8 mouse cellular contexts compared by ENCODE assay signal in the genomic region with DNA sequence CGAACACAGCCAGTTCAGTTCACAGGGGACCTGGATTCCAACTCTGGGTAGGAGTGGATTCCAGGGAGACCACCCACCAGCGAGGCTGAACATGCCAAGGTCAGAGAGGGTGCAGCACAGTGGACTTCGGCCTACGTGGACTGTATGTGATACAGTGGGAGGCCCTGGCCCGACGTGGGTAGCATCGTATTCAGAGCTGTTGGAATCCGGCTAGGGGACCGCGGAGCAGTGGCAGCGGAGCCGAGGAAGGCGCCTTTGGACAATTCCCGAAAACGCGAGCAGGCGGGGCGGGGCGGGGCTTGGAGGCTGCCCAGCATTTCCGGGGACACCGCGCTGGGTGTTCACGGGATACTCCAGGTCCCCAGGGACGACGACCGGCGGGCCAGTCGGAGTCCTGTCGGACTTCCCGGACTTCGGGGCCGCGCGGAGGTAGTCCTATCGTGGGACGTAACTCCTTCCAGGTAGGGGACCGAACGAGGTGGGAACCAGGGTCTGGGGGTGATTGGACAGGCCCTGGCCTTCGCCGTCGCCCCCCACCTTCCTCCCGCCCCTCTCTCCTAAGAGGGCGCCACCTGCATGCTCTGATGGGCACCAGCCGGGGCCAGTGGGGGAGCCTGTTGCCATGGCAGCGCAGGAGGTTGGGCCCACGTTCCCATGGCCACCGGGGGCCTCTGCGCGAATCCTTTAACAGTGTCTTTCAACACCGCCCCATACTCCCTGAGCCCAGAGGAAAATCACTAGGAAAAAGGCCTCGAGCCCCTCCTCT. TPM values are rescaled to one million over a fixed set of nuclear protein-coding genes. Genes with fewer than 3 reads are reported as not detected.
DNase-seq lines count a peak whose midpoint lies in the region; ATAC-seq and TF ChIP-seq lines count a peak whose summit lies in the region.

A gene (plus strand): TSS at position 311 of the 766 bp plus-strand sequence.

- no peaks in the 10 kb centered on the region for H3K9me3 ChIP-seq in hindbrain, embryonic 12.5 days (replicated peaks)
- H3K9me3 ChIP-seq in lung, embryonic 16.5 days (ENCODE audit: control insufficient read depth, low read length), result no peaks in the 10 kb centered on the region

- H3K4me3 ChIP-seq in hindbrain, embryonic 12.5 days, result peak within 1 kb of the TSS; percentile 50
- H3K4me3 ChIP-seq in lung, embryonic 16.5 days (ENCODE audit: low read length), result peak within 1 kb of the TSS; percentile 65
- H3K4me3 ChIP-seq in thymus, adult 2 months (ENCODE audit: control insufficient read depth, insufficient read depth, low read length), result peak within 1 kb of the TSS; percentile 30

- no peaks in the 10 kb centered on the region for H3K36me3 ChIP-seq in hindbrain, embryonic 12.5 days
- no peaks in the 10 kb centered on the region for H3K36me3 ChIP-seq in lung, embryonic 16.5 days (ENCODE audit: control insufficient read depth, insufficient read depth, low read length)
- H3K36me3 ChIP-seq in thymus, adult 2 months (ENCODE audit: control insufficient read depth, insufficient read depth, low read length), result no peaks in the 10 kb centered on the region

- under 1% methylated on average over 48 of the region's 51 CpGs for WGBS in hindbrain, embryonic 12.5 days
- 1% methylated on average over 47 of the region's 51 CpGs for WGBS in lung, embryonic 16.5 days
- 20% methylated on average over 51 of the region's 51 CpGs for whole genome bisulfite sequencing in thymus, adult 2 months

- peak within 1 kb of the TSS; percentile 90 for H3K27ac ChIP-seq in hindbrain, embryonic 12.5 days
- peak within 1 kb of the TSS; percentile 56 for H3K27ac ChIP-seq in lung, embryonic 16.5 days (ENCODE audit: low read length)
- H3K27ac ChIP-seq in thymus, adult 2 months (ENCODE audit: control insufficient read depth, insufficient read depth, low read length), result peak within 1 kb of the TSS; percentile 1; the same call in 1 of the 2 replicates

- H3K27me3 ChIP-seq in hindbrain, embryonic 12.5 days, result no peaks in the 10 kb centered on the region
- no peaks in the 10 kb centered on the region for H3K27me3 ChIP-seq in lung, embryonic 16.5 days (ENCODE audit: control insufficient read depth, insufficient read depth, low read depth, low read length)
- no peaks in the 10 kb centered on the region for H3K27me3 ChIP-seq in thymus, adult 2 months (ENCODE audit: control insufficient read depth, insufficient read depth, low read length)

- no peak for TF ChIP-seq CTCF in thymus, adult 2 months (IDR thresholded peaks at IDR 0.05; ENCODE audit: borderline replicate concordance, control insufficient read depth, extremely low read depth, insufficient read depth, low read length, poor library complexity)

- peak; percentile 96 for ATAC-seq in hindbrain, embryonic 12.5 days (ENCODE audit: low FRiP score)
- ATAC-seq in lung, embryonic 16.5 days (ENCODE audit: low read depth), result peak; percentile 87

- H3K4me2 ChIP-seq in hindbrain, embryonic 12.5 days (replicated peaks), result peak within 1 kb of the TSS; percentile 69
- peak within 1 kb of the TSS; percentile 83 for H3K4me2 ChIP-seq in lung, embryonic 16.5 days (ENCODE audit: low read depth, low read length)

- H3K4me1 ChIP-seq in hindbrain, embryonic 12.5 days, result peaks cover 44% of the 10 kb centered on the region
- peaks cover 28% of the 10 kb centered on the region for H3K4me1 ChIP-seq in lung, embryonic 16.5 days (replicated peaks; ENCODE audit: control insufficient read depth, insufficient read depth, low read length)
- peaks cover 43% of the 10 kb centered on the region for H3K4me1 ChIP-seq in thymus, adult 2 months (replicated peaks; ENCODE audit: control insufficient read depth, insufficient read depth, low read length)

- TF ChIP-seq POLR2A in thymus, adult 2 months (IDR thresholded peaks at IDR 0.05; ENCODE audit: control insufficient read depth, extremely low read depth, insufficient read depth, low read length, poor library complexity), result no peak

- DNase-seq in MN1 (ENCODE audit: low spot score), result peak; percentile 94
- DNase-seq in cerebellum, postnatal 25 days, result peak; percentile 81 to 86
- DNase-seq in frontal cortex, postnatal 25 days (ENCODE audit: low spot score in 2 of 2), result peak; percentile 85 to 86
- DNase-seq in layer of hippocampus, postnatal 10 days (ENCODE audit: low spot score in 2 of 2), result peak; percentile 93 to 95
- DNase-seq in ovary, postnatal 10 days (ENCODE audit: low spot score), result peak; percentile 93
- peak; percentile 77 for DNase-seq in thymus, adult 2 months

- peak within 1 kb of the TSS; percentile 62 for H3K9ac ChIP-seq in hindbrain, embryonic 12.5 days
- peak within 1 kb of the TSS; percentile 72 for H3K9ac ChIP-seq in lung, embryonic 16.5 days (ENCODE audit: low read length)

RNA-seq across cellular contexts. Expression of the gene that starts here (rescaled TPM):
- polyA plus RNA-seq in hindbrain, embryonic 12.5 days (2016; fragmentation: Nextera tagmentation; extraction: Ambion mirVana), result 20.9 and 21.1 TPM in 2 replicates
- total RNA-seq in layer of hippocampus, postnatal 10 days (2021), result 10 to 100 TPM; 30.4 to 30.7 TPM
- polyA plus RNA-seq in lung, embryonic 16.5 days (2015; fragmentation: Nextera tagmentation; extraction: Ambion mirVana), result 15.8 and 16.3 TPM in 2 replicates
- polyA plus RNA-seq in thymus, adult 2 months (2012; rRNA removed), result 37.4 and 44.1 TPM in 2 replicates

Comparison
In these comparisons a context has a peak if more than half of its experiments do, and no peak if none do; other contexts are left out.
1. Peak in every context shown above with its lines: DNase-seq, ATAC-seq, H3K4me3 ChIP-seq and H3K27ac ChIP-seq.
2. H3K27ac ChIP-seq: peak in every context shown above with its lines; median percentile 90 in hindbrain, embryonic 12.5 days; 56 in lung, embryonic 16.5 days; 1 in thymus, adult 2 months.